Mouse (Mus musculus) megakaryocyte, embryonic 14.5 days (primary cell): ENCODE measurements around the gene Agrp. TPM values are rescaled to one million over a fixed set of nuclear protein-coding genes. Genes with fewer than 3 reads are reported as not detected.
"Not testable (repeated sequence)": the region's sequence is repeated elsewhere in the genome, so short reads cannot be mapped to it uniquely, and the experiment has no call there.

Experiments
- H3K27me3 ChIP-seq: replicated peaks from 2 replicates; pipeline ENCODE3; 2012; ENCODE audit warnings: inconsistent platforms
- H3K36me3 ChIP-seq: replicated peaks from 2 replicates; pipeline ENCODE3; 2012; ENCODE audit warnings: low read length, inconsistent platforms, mixed read lengths
- H3K4me1 ChIP-seq: 2 replicates; pipeline ENCODE4 v1.6.1; 2012; ENCODE audit warnings: inconsistent platforms
- H3K4me3 ChIP-seq: replicated peaks from 2 replicates; pipeline ENCODE3; 2012; ENCODE audit warnings: moderate library complexity, mild to moderate bottlenecking, inconsistent platforms
- H3K9me3 ChIP-seq: 2 replicates; pipeline ENCODE4 v1.6.1; 2012; ENCODE audit warnings: inconsistent platforms
- FLI1 ChIP-seq: IDR thresholded peaks from 2 replicates; pipeline ENCODE4 v1.6.1; 2012; ENCODE audit warnings: low read length, inconsistent platforms, mixed read lengths
- GATA1 ChIP-seq: IDR thresholded peaks from 3 replicates; pipeline ENCODE4 v1.6.1; 2012; ENCODE audit warnings: mixed read lengths, low read length, inconsistent platforms, borderline replicate concordance
- polyA plus RNA-seq: library from polyadenylated mRNA; stranded (reverse); fragments of >175 nt; gene quantifications from 2 replicates; pipeline ENCODE4 v1.2.3, GENCODE M21; 2012; ENCODE audit warnings: low replicate concordance; ENCODE audit not compliant: insufficient read depth

Agrp gene
- polyA plus RNA-seq, 1 experiment = not detected

DNA sequence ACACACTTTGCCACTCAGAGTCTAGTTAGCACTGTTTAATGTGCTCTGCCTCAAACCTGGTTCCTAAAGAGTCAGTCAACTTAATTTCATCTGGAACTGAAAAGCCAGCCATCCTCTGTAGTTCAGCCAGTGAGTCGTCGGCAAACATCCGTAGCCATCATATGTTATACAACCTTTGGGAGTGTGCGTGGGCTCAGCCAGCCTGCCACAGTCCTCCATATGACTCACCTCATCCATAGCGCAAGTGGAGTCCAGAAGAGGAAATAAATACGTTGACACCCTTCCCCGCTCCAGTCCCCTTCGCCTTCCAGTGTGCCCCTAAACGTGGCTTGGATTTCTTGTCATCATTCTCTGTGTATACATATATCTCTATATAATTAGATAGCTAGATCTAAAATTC, 65.4 kb downstream of the Agrp start:
- Histone ChIP-seq H3K27me3 (no peaks in the 10 kb centered on the region), H3K4me3 (no peak overlapping the region), H3K36me3 (no peaks in the 10 kb centered on the region), H3K9me3 (no peaks in the 10 kb centered on the region), H3K4me1 (peaks cover 47% of the 10 kb centered on the region)
- TF ChIP-seq GATA1 (no peak), FLI1 (no peak)

DNA sequence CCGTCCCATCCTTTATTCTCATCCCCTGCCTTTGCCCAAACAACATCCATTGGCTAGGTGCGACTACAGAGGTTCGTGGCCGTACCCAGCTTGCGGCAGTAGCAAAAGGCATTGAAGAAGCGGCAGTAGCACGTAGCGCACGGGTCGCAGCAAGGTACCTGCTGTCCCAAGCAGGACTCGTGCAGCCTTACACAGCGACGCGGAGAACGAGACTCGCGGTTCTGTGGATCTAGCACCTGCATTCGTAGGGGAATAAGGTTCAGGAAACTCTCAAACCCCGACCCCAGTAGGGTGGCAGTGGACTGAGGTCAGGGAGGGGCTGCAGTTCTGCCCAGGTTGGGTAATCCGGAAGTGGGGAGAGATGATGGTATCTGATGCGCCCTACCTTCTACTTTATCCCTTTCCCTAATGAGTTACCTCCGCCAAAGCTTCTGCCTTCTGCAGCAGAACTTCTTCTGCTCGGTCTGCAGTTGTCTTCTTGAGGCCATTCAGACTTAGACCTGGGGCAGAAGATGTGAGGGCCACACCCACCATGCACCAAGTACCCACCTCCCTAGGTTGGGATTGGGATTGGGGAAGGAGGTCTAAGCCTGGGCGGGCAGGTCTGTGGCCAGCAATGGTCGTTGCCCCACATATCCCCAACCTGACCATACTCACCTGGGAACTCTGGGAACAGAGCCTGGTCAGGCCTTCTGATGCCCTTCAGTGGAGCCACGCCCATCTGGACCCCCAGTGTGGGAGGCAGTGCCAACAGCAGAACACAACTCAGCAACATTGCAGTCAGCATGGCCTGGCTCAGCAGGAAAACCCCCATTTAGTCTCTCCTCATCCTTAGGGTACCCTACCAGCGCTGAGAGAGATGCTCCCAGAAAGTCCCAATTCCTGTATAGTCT, 70.2 kb downstream of the Agrp start:
- Histone ChIP-seq H3K36me3 (peaks cover 18% of the 10 kb centered on the region), H3K9me3 (no peaks in the 10 kb centered on the region), H3K4me3 (peak overlapping the region; percentile 97), H3K27me3 (no peaks in the 10 kb centered on the region), H3K4me1 (peaks cover 72% of the 10 kb centered on the region)
- TF ChIP-seq FLI1 (no peak), GATA1 (no peak)

DNA sequence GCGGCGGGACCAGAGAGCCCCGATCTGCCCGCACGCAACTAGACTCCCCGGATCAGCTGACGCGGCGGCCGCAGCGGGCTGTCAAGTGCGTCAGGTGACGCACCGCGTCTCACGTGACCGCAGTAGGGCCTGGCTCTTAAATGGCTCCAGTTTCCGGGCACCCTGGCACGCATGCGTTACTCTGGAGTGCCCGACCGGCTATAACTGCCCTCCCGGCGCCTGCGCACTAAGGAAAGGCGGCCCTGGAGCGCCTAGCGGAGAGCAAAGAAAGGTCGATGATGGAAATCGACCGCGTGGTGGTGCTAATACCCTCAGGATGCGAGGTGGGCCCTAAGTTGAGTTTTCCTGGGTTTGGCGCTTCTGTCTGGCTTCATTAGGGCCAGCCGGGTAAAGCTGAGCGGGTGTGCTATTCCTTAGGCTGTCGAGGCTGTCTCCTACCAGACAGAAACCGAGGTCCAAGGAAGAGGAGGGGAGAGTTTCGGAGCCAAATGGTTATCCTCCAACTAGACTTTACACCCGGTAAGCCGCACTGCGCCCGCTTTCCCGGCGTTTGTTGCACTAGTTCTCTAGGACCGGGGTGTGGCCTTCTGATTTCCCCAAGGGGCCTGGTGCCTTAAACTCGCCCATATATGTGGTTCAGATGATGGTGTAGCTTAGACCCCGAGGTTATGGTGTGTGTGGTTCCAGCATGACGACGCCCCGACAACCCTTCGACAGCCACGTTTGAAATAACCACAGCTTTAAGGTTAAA, 71.1 kb downstream of the Agrp start, which contains the start of gene Atp6v0d1:
Atp6v0d1 (minus strand) TSS at position 96 of the 751 bp plus-strand sequence.
- H3K4me3 ChIP-seq = peak within 1 kb of the TSS; percentile 97
- H3K36me3 ChIP-seq = peaks cover 22% of the 10 kb centered on the region
- TF ChIP-seq FLI1 (no peak), GATA1 (no peak)
- H3K4me1 ChIP-seq = peaks cover 66% of the 10 kb centered on the region
- no peaks in the 10 kb centered on the region for H3K27me3 ChIP-seq
- H3K9me3 ChIP-seq = no peaks in the 10 kb centered on the region

DNA sequence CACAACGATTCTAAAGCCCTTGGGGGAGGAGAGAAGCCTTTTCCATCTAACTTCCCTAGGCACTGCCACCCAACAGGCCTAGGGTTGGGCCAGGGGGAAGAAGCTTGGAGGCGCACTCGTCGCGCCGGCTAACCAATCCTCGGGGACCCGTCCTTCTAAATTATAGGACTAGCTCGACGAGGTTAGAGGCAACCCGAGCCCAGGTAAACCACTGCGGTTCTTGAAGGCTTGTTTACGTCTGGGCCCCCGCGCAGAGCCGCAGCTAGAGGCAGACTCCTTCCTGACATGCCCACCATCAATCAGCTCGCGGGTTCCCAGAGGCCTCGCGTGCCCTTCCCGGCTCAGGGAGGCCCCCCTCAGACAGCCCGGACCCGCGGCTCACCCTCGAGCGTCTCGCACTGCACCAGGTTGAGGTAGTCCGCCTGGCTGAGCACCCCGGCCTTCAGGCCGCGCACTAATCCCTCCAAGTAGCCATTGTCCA, 71.8 kb downstream of the Agrp start:
- H3K4me1 ChIP-seq = peaks cover 66% of the 10 kb centered on the region
- H3K36me3 ChIP-seq = peaks cover 27% of the 10 kb centered on the region
- H3K27me3 ChIP-seq = no peaks in the 10 kb centered on the region
- no peaks in the 10 kb centered on the region for H3K9me3 ChIP-seq
- H3K4me3 ChIP-seq = peak overlapping the region; percentile 97
- TF ChIP-seq FLI1 = no peak
- no peak for TF ChIP-seq GATA1

DNA sequence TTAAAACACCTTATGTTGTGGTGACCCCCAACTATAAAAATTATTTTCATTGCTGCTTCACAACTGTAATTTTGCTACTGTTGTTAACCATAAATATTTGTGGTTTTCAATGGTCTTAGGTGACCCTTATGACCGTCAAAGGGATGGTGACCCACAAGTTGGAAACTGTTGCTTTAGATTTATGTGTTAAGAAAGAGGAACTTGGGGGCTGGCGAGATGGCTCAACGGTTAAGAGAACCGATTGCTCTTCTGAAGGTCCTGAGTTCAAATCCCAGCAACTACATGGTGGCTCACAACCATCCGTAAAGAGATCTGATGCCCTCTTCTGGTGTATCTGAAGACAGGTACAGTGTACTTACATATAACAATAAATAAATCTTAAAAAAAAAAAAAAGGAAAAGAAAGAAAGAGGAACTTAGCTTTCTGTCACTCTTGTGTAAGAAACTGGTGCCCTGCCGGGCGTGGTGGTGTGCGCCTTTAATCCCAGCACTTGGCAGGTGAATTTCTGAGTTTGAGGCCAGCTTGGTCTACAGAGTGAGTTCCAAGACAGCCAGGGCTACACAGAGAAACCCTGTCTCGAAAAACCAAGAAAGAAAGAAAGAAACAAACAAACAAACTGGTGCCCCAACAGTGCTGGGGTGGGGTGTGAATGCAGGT, 72.5 kb downstream of the Agrp start:
- H3K4me1 ChIP-seq = peaks cover 60% of the 10 kb centered on the region
- peaks cover 34% of the 10 kb centered on the region for H3K36me3 ChIP-seq
- H3K27me3 ChIP-seq, H3K9me3 ChIP-seq: not testable (repeated sequence)
- peak overlapping the region; percentile 97 for H3K4me3 ChIP-seq

DNA sequence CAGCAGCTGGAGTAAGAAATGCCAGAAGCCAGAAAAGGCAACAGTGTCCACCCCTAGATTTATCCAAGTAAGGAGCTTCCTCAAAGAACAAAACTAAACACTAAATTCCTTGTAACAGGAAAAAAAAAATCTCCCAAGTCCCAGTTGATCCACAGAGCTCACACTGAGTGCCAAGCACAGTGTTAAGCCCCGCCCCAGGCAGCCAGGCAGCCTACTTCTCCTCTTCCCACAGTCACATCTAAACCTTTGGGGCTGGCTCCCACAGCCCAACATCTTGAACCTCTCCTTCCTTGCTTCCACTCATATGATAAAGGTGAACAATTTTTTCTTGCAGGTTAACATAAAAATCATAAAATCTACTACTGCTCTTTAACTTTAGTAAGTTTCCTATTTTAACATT, 73.3 kb downstream of the Agrp start:
- TF ChIP-seq GATA1 (no peak), FLI1 (no peak)
- peak overlapping the region; percentile 73 for H3K4me3 ChIP-seq
- peaks cover 52% of the 10 kb centered on the region for H3K4me1 ChIP-seq

DNA sequence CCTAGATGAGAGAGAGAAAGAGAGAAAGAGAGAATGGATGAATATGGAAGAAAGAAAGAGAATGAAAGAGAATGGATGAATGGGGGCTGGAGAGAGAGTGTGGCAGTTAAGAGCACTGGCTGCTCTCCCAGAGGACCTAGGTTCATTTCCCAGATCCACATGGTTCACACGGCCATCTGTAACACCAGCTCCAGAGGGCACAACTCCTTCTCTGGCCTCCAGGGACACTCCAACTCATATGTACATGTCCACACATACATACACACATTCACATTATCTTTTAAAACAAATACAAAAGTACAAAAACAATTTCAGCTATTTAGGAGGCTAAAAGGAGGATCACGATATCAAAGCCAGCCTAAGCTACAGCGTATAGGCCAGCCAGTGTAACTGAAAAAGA, 74.3 kb downstream of the Agrp start:
- Histone ChIP-seq H3K4me3 (no peak overlapping the region), H3K27me3 (no peaks in the 10 kb centered on the region), H3K36me3 (peaks cover 50% of the 10 kb centered on the region), H3K9me3 (no peaks in the 10 kb centered on the region), H3K4me1 (peaks cover 42% of the 10 kb centered on the region)
- TF ChIP-seq GATA1 (no peak), FLI1 (no peak)

More for the DNA sequence above, 73.3 kb downstream of the Agrp start:
- Histone ChIP-seq H3K27me3 (no peaks in the 10 kb centered on the region), H3K36me3 (peaks cover 42% of the 10 kb centered on the region), H3K9me3 (no peaks in the 10 kb centered on the region)

DNA sequence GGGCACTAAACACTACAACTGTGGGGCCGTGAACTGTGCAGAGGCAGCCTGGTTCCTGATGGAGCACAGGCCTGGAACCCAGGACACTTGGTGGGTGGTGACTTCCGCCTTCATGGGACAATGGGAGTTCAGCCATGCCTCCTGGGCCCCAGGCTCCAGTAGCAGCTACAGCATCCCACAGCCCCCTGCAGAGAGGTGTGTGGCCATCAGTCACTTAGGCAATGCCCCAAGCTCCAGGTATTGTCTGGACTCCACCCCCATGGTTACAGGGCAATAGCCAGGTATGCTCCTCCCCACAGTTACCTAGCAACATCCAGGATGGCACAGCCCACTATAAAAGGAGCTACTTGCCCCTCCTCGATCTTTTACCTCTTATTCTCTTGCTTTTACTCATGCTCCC, 82.0 kb downstream of the Agrp start:
- no peaks in the 10 kb centered on the region for H3K27me3 ChIP-seq
- no peak overlapping the region for H3K4me3 ChIP-seq
- H3K36me3 ChIP-seq = peaks cover 60% of the 10 kb centered on the region
- H3K4me1 ChIP-seq = peaks cover 49% of the 10 kb centered on the region
- no peaks in the 10 kb centered on the region for H3K9me3 ChIP-seq
- TF ChIP-seq GATA1 (no peak), FLI1 (no peak)

DNA sequence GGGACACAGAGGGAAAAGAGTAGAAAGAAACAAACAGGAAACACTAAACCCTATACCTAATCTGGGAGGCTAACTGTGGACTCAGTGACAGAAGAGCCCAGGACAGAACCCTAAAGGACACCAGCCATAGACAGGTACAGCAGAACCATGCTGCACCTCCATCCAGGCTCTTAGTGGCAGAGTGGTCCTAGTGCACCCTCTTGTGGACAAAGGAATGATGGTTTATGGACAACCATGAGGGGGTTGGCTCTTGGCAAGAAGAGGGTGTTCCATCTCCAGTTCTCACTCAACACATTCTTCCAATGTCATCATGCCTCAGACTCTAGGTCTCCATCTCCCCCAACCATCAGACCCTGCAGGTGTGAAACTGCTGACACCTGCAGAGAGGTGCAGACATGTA, 83.1 kb downstream of the Agrp start:
- Histone ChIP-seq H3K9me3 (no peaks in the 10 kb centered on the region), H3K36me3 (peaks cover 57% of the 10 kb centered on the region), H3K27me3 (no peaks in the 10 kb centered on the region), H3K4me1 (peaks cover 57% of the 10 kb centered on the region), H3K4me3 (peak overlapping the region; percentile 6)
- no peak for TF ChIP-seq FLI1
- no peak for TF ChIP-seq GATA1
